Mouse (Mus musculus) forebrain, embryonic 13.5 days (tissue): ENCODE results near the gene Rhobtb1. TPM values are rescaled to one million over a fixed set of nuclear protein-coding genes. Genes with fewer than 3 reads are reported as not detected.

Source experiments
- ATAC-seq: fragments of 200-750 bp; cut with Nextera tagmentation; 2 replicates; pipeline ENCODE4 v1.8.0; 2017
- H3K27ac ChIP-seq: fragments of 300-500 bp; sonication (generic); 2 replicates; pipeline ENCODE4 v1.5.1; 2015; ENCODE audit warnings: inconsistent platforms, mild to moderate bottlenecking, moderate library complexity
- H3K27me3 ChIP-seq: fragments of 300-500 bp; sonication (generic); 2 replicates; pipeline ENCODE4 v1.6.1; 2015; ENCODE audit warnings: mild to moderate bottlenecking, inconsistent platforms
- H3K36me3 ChIP-seq: fragments of 300-500 bp; sonication (generic); 2 replicates; pipeline ENCODE4 v1.6.1; 2015; ENCODE audit warnings: mild to moderate bottlenecking, inconsistent platforms; ENCODE audit not compliant: poor library complexity, severe bottlenecking
- H3K4me1 ChIP-seq: fragments of 300-500 bp; sonication (generic); 2 replicates; pipeline ENCODE4 v1.6.1; 2015; ENCODE audit warnings: inconsistent platforms
- H3K4me2 ChIP-seq: fragments of 300-500 bp; sonication (generic); 2 replicates; pipeline ENCODE4 v1.6.1; 2015; ENCODE audit warnings: inconsistent platforms, mild to moderate bottlenecking, moderate library complexity
- H3K4me3 ChIP-seq: fragments of 300-500 bp; sonication (generic); 2 replicates; pipeline ENCODE4 v1.5.1; 2015; ENCODE audit warnings: mild to moderate bottlenecking, inconsistent platforms
- H3K9ac ChIP-seq: fragments of 300-500 bp; sonication (generic); 2 replicates; pipeline ENCODE4 v1.6.1; 2015; ENCODE audit warnings: mild to moderate bottlenecking, inconsistent platforms
- H3K9me3 ChIP-seq: fragments of 300-500 bp; sonication (generic); replicated peaks from 2 replicates; pipeline ENCODE4 v1.6.1; 2016; ENCODE audit warnings: inconsistent platforms
- WGBS: fragments of 180-500 bp; shearing (Covaris S2); methylation state at CpG from one replicate; pipeline ENCODE4 v1.1.7; 2015; 5-methylcytosine and 5-hydroxymethylcytosine counted together
- polyA plus RNA-seq: library from polyadenylated mRNA; unstranded; fragments of >200 nt; fragmentation: Nextera tagmentation; extraction: Ambion mirVana; gene quantifications from 2 replicates; pipeline ENCODE4 v1.2.1, GENCODE M21; 2015

Rhobtb1 gene
- polyA plus RNA-seq, 1 experiment from 2014 or later = 16.4 TPM

DNA sequence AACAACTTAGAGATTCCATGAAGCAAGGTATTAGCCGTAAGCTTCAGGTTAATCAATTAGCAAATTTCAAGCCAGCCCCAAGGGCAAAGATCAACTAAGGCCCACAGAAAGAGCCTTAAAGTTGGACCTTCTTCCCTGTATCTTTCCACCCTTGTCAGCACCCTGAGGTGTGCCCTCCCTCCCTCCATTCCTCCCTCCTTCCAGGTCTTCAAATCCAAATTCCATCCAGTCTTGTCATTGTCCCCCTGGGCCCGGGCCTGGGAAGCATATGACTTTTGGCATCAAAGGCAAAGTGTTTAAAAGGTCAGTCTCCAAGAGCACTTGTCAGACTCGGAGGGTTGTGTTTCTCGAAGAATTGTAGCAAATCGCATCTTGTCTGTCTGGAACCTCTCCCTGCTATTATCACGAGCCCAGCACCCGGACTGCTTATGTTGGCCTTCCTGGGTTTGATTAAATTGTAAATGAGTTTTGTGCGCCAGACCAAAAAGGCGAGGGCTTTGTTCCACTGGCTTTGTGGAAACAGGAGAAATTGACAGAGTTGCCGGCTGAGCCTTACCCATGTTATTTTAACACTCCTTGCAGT, 116.9 kb downstream of the Rhobtb1 start:
- no peak for ATAC-seq
- no peak overlapping the region for H3K4me3 ChIP-seq
- H3K27me3 ChIP-seq = no peaks in the 10 kb centered on the region
- H3K27ac ChIP-seq = no peak overlapping the region
- no peaks in the 10 kb centered on the region for H3K9me3 ChIP-seq
- peaks cover 30% of the 10 kb centered on the region for H3K36me3 ChIP-seq
- no peak overlapping the region for H3K9ac ChIP-seq
- peaks cover 10% of the 10 kb centered on the region; the same call in 1 of the 2 replicates for H3K4me1 ChIP-seq
- WGBS = 44% methylated on average over 10 of the region's 10 CpGs
- no peak overlapping the region for H3K4me2 ChIP-seq

DNA sequence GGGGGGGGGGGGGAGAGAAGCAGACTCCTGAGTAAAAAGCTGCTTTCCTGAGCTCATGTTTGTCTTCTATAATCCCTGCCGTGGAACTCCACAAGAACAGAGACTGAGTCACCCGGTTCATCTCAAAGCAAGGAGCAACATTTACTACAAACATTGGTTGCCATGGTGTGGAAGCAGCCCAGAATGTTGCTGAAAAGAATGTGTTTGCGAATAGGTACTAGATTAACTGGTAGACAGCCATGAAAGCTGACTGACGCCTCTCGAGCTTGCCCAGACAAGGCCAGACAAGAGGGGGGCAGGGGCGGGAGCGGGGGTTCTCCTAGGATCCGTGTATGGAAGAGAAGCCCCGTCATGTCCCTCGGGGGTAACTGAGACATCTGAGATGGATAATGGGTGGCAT, 120.2 kb downstream of the Rhobtb1 start:
- no peak overlapping the region for H3K4me3 ChIP-seq
- peaks cover 6% of the 10 kb centered on the region; the same call in 1 of the 2 replicates for H3K4me1 ChIP-seq
- H3K4me2 ChIP-seq = no peak overlapping the region
- 74% methylated on average over 10 of the region's 10 CpGs for WGBS
- peaks cover 27% of the 10 kb centered on the region for H3K36me3 ChIP-seq
- H3K9ac ChIP-seq = no peak overlapping the region
- H3K9me3 ChIP-seq = no peaks in the 10 kb centered on the region
- H3K27me3 ChIP-seq = no peaks in the 10 kb centered on the region
- ATAC-seq = no peak
- H3K27ac ChIP-seq = no peak overlapping the region

DNA sequence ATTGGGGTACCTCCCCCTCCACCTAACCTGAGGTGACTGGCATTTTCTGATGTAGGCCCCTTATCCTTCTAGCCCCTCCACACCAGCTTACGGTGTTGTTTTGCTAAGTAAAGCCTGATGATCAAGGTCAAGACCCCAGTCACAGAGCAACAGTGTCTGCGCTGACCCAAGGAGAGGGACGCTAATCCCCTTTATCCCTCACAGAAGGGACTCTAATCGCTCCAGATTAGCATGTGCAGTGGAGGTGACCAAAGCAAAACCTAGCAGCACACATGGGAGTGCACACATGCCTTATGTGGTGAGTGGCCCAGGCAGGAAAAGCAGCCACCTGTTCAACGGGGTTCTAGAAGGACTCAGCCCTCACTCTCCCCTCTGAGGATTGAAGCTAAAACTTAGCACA, 123.0 kb downstream of the Rhobtb1 start:
- no peak overlapping the region for H3K9ac ChIP-seq
- H3K27ac ChIP-seq = no peak overlapping the region
- no peak overlapping the region for H3K4me2 ChIP-seq
- H3K27me3 ChIP-seq = no peaks in the 10 kb centered on the region
- no peaks in the 10 kb centered on the region for H3K4me1 ChIP-seq
- ATAC-seq = no peak
- WGBS = 21% methylated on average over 5 of the region's 5 CpGs
- H3K36me3 ChIP-seq = peaks cover 34% of the 10 kb centered on the region
- H3K9me3 ChIP-seq = no peaks in the 10 kb centered on the region
- no peak overlapping the region for H3K4me3 ChIP-seq

DNA sequence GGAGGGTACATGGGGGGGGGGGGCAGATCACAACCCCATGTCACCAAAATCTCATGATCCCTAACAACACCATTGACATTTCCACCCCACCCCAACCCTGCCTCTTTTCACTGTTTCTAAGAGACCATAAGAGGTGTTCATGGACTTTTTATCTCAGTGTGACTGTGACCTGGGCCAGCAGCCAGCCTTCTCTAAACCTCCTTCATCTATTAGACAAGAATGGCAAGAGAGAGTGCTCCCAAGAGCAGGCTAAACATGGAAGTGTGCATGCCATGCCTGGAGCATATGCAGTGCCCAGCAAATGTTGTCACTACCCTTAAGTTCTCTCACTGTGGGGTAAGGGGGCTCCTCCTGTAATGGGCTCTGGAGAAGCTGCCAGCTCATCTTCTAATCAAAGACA, 123.5 kb downstream of the Rhobtb1 start:
- no peaks in the 10 kb centered on the region for H3K27me3 ChIP-seq
- no peak for ATAC-seq
- no peak overlapping the region for H3K27ac ChIP-seq
- H3K9ac ChIP-seq = no peak overlapping the region
- peaks cover 38% of the 10 kb centered on the region for H3K36me3 ChIP-seq
- H3K4me1 ChIP-seq = no peaks in the 10 kb centered on the region
- no peak overlapping the region for H3K4me3 ChIP-seq
- no peaks in the 10 kb centered on the region for H3K9me3 ChIP-seq
- H3K4me2 ChIP-seq = no peak overlapping the region

DNA sequence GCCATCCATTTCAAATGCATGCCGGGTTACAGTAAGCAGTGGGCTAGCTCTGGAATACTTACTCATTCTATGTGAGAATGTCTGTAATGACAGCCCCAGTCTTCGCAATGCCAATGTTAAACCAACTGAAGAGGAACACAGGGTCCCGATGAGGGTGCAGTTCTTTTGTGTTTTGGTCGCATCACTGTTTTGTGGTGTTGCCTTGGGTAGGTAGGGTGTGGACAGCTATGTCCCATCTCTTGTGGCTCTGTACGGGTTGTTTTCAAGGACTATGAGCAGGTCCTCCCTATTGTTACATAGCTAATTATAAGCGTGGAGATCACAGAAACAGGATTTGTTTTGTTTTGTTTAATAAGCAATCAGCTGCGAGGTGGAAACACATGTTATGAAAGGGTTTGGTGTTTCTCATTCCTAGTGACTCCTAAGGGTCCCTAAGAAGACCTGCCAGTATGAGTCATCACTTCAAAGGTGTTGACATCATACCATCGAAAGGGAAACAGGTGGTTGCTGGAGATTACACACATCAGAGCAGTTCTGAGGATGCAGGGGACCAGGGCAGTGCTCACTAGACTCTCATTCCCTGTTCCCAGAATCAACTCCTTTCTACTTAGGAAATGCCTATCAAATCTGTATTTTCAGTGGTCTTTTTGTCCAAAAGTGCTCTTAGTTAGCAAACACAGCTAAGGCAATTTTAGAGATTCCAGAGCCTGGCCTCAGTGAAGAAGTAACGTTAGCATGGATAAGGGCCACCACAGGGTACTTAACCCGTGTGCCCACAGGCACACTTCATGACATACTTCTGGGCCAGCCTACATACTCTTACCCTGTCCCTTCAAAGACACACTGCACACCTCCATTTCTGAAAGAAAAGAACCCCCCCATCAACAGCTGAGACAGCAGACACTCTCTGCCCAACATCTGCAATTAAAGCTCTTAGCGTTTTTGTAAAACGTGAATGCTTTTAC, 124.9 kb downstream of the Rhobtb1 start:
- H3K4me2 ChIP-seq = no peak overlapping the region
- H3K9me3 ChIP-seq = no peaks in the 10 kb centered on the region
- 86% methylated on average over 12 of the region's 12 CpGs for WGBS
- H3K4me3 ChIP-seq = no peak overlapping the region
- H3K27ac ChIP-seq = no peak overlapping the region
- H3K27me3 ChIP-seq = no peaks in the 10 kb centered on the region
- H3K36me3 ChIP-seq = peaks cover 27% of the 10 kb centered on the region
- no peaks in the 10 kb centered on the region for H3K4me1 ChIP-seq
- ATAC-seq = no peak
- no peak overlapping the region for H3K9ac ChIP-seq

DNA sequence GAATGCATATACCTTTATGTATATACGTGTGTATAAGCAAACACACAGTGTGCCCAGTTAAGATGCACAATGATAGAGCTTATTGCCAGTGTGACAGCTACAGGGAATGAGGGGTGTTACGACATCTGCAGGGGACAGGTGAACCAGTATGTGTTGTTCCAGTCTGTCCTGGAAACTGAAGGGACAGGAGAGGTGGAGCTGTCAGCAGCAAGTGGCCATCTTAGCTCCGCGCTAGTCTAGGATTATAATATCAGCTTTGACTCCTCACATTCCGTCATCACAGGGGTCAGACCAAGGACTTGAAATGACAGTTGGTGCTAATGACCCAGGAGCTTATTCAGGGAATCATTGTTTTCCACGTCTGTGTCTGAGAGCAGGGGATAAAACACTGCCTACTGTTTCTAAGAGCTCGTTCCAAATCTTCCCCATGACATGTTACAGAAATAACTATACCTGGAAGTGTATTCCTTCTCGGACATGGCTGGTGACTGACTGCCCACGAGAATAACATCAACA, 125.7 kb downstream of the Rhobtb1 start:
- Histone ChIP-seq H3K9ac (no peak overlapping the region), H3K9me3 (no peaks in the 10 kb centered on the region), H3K4me2 (no peak overlapping the region), H3K27ac (no peak overlapping the region), H3K4me1 (no peaks in the 10 kb centered on the region), H3K36me3 (peaks cover 25% of the 10 kb centered on the region), H3K4me3 (no peak overlapping the region), H3K27me3 (no peaks in the 10 kb centered on the region)
- 84% methylated on average over 9 of the region's 9 CpGs for WGBS
- no peak for ATAC-seq

DNA sequence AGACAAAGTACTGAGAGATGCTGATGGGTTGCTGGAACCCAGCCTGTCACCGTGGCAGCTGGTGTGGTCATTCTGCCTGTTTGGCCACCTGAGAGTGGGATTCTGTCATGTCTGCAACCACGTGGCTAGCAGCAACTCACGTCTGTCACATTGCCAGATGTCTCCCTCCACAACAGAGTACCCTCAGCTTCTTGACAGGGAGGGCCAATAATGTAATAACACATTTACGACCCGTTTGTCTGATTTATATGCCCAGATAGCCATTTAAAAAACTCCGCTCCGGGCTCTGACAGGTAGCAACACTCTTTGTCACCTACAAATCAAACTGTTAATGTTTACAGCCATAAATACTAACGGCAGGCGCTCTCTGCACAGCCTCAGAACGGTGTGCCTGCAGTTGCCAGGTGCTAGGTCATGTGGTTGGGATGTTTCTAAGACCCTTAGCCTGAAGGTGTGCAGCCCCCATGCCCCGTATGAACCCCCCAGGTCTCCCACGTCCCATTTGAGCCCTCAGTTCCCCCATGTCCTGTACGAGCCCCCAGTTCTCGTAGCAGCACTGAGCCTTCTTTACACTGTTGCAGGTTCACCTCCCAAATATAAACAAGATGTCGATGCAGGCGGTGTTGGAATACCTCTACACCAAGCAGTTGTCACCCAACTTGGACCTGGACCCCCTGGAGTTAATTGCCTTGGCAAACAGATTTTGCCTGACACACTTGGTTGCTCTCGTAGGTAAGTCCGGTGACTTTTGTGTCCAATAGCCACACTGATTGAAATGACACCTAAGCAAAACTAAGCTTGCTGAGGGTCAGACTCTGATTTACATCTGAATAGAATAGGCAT, 127.8 kb downstream of the Rhobtb1 start:
- no peak overlapping the region for H3K9ac ChIP-seq
- WGBS = 82% methylated on average over 18 of the region's 18 CpGs
- H3K36me3 ChIP-seq = peaks cover 25% of the 10 kb centered on the region
- H3K4me2 ChIP-seq = no peak overlapping the region
- no peaks in the 10 kb centered on the region for H3K9me3 ChIP-seq
- no peak for ATAC-seq
- H3K4me1 ChIP-seq = no peaks in the 10 kb centered on the region
- no peak overlapping the region for H3K4me3 ChIP-seq
- no peak overlapping the region for H3K27ac ChIP-seq
- no peaks in the 10 kb centered on the region for H3K27me3 ChIP-seq

DNA sequence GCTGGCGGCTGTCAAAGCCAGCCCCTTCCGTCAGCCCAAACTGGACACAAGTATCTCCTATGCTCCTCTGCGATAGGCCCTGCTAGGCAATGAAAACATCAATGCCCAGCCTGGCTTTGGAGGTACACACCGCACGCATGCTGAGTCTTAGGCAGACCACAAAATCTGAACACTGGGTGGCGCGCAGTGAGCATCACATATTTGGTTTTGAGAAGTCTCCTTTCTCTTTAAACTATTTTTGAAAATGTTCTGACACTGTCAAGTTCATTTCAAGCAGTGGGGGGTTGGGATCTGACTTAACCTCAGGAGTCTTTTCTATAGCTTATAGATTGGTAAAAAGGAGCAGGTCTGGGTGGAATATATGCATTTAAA, 128.4 kb downstream of the Rhobtb1 start:
- no peaks in the 10 kb centered on the region for H3K27me3 ChIP-seq
- peaks cover 25% of the 10 kb centered on the region for H3K36me3 ChIP-seq
- no peak overlapping the region for H3K9ac ChIP-seq
- WGBS = 66% methylated on average over 7 of the region's 7 CpGs
- H3K4me2 ChIP-seq = no peak overlapping the region
- H3K9me3 ChIP-seq = no peaks in the 10 kb centered on the region
- H3K4me1 ChIP-seq = no peaks in the 10 kb centered on the region
- no peak for ATAC-seq
- no peak overlapping the region for H3K27ac ChIP-seq
- H3K4me3 ChIP-seq = no peak overlapping the region

DNA sequence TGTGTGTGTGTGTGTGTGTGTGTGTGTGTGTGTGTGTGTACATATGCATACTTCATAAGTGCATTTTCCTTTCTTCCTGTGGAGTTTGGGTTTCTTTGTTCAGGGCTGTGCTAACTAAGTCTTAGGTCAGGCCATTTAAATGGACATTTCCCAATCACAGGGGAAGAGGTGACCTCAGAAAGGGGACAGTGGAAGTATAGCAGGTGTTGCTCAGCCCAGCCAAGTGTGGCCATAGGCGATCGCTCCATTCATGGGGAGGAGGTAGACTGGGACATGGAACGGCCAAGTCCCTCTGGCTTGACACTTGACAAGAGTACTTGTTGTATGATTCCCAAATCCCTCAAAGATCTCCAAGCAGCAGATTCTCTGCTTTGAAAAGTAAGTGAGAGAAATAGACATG, 135.7 kb downstream of the Rhobtb1 start:
- Histone ChIP-seq H3K27me3 (no peaks in the 10 kb centered on the region), H3K4me3 (no peak overlapping the region), H3K36me3 (peaks cover 43% of the 10 kb centered on the region), H3K9me3 (no peaks in the 10 kb centered on the region), H3K4me2 (no peak overlapping the region), H3K9ac (no peak overlapping the region), H3K4me1 (no peaks in the 10 kb centered on the region), H3K27ac (no peak overlapping the region)
- no peak for ATAC-seq
- 95% methylated on average over 3 of the region's 3 CpGs for WGBS

DNA sequence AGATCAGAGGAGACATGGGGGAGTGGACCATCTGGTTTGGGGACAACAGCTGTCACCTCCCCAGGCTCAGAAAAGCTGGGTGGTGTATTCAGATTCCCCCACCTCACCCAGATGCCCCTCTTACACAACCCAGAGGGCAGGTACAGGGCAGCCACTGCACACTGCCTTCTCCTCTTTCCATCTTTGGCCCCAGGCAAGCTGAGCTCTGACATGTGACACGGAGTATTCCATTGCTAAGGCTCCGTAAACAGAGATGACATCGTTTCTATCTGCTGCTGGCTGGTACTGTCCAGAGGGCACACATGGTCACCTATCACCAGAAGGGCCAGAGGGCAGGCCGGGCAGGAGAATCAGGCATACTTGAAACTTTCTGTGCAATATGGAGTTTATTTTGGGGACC, 136.9 kb downstream of the Rhobtb1 start:
- no peak overlapping the region for H3K27ac ChIP-seq
- H3K36me3 ChIP-seq = peaks cover 37% of the 10 kb centered on the region
- 81% methylated on average over 4 of the region's 4 CpGs for WGBS
- no peak overlapping the region for H3K4me3 ChIP-seq
- no peaks in the 10 kb centered on the region for H3K27me3 ChIP-seq
- no peak for ATAC-seq
- H3K9me3 ChIP-seq = no peaks in the 10 kb centered on the region
- no peaks in the 10 kb centered on the region for H3K4me1 ChIP-seq
- H3K4me2 ChIP-seq = no peak overlapping the region
- no peak overlapping the region for H3K9ac ChIP-seq

DNA sequence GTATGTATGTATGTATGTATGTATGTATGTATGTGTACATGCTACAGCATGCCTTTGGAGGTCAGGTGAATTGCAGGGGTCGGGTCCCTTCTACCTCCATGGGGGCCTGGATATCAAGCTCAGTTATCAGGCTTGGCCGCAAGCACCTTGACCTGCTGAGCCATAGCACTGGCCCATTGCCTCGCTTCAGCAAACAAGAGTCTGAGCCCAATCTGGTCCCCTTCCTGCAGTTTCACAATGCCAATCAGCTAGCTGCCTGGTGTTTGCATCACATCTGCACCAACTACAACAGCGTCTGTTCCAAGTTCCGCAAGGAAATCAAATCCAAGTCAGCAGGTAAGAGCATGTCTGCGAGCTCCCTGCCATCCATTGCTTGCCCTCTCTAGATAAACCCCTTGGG, 137.5 kb downstream of the Rhobtb1 start:
- no peak for ATAC-seq
- Histone ChIP-seq H3K4me3 (no peak overlapping the region), H3K36me3 (peaks cover 33% of the 10 kb centered on the region), H3K9ac (no peak overlapping the region), H3K4me1 (no peaks in the 10 kb centered on the region), H3K9me3 (no peaks in the 10 kb centered on the region), H3K4me2 (no peak overlapping the region), H3K27ac (no peak overlapping the region), H3K27me3 (no peaks in the 10 kb centered on the region)
- WGBS = 87% methylated on average over 6 of the region's 6 CpGs

DNA sequence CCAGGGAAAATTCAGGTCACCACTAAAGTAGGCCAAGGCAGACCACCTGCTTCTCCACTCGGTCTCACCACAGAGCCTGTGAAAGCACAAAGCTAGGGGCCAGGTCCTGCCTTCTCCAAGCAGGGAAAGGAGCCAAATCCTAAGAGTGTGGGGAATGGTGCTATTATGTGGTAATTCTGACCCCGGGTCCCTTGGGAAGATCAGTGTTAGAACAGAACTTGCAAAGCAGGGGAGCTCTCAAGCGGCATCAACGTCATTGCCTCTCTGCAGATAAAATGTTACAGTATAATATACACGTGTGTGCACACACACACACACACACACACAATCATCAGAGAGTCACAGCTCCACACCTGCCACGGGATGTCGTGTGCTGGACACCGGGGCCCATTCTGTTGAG, 139.5 kb downstream of the Rhobtb1 start:
- Histone ChIP-seq H3K4me3 (no peak overlapping the region), H3K36me3 (peaks cover 25% of the 10 kb centered on the region), H3K27ac (no peak overlapping the region), H3K4me1 (no peaks in the 10 kb centered on the region), H3K9ac (no peak overlapping the region), H3K27me3 (no peaks in the 10 kb centered on the region), H3K4me2 (no peak overlapping the region), H3K9me3 (no peaks in the 10 kb centered on the region)
- 93% methylated on average over 8 of the region's 8 CpGs for WGBS
- no peak for ATAC-seq
